Mouse (Mus musculus) layer of hippocampus, postnatal 36 days (tissue): ENCODE data around the gene Tomm40l. TPM values are rescaled to one million over a fixed set of nuclear protein-coding genes. Genes with fewer than 3 reads are reported as not detected.
A peak's percentile ranks its signal among the peaks of the same experiment; 100 is the strongest.

Experiments
- DNase-seq, 2 experiments: peaks; one replicate each; pipeline ENCODE4 v3.0.0; 2022
- total RNA-seq, 2 experiments: library from RNA; stranded (reverse); gene quantifications; 2 replicates each; pipeline ENCODE4 v1.2.3; 2021

Tomm40l gene
- total RNA-seq, 2 experiments from 2014 or later = 72.4 to 80.2 TPM

GRCm38 (mm10) chr1:171227879-171228278, 5.6 kb upstream of the Tomm40l start:
- no peak for DNase-seq

- DNase-seq = no peak
These were observed 4.5 kb upstream of the Tomm40l start for GRCm38 (mm10) chr1:171226780-171227179.

DNA sequence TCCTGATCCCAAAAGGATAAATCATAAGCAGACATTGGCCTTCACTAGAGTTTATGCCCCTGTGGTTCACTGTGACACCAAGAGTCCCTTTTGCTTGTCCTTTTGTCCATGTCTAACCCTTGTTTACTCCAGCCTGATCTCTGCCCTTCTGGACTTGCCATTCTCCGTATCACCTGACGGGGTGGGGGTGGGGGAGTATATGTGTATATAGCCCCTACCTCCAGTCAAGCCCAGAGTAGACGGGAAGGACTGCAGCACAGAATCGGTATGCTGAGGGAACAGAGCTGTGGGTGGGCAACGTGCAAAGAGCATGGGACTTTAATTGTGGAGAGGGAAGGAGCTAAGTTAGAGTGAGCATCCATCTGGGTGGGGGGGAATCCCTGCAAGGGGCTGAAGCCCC, 2.5 kb upstream of the Tomm40l start, which contains the start of gene Apoa2:
Gene Apoa2 (plus strand): TSS at position 198 of the 400 bp plus-strand sequence.
- no peak for DNase-seq

DNA sequence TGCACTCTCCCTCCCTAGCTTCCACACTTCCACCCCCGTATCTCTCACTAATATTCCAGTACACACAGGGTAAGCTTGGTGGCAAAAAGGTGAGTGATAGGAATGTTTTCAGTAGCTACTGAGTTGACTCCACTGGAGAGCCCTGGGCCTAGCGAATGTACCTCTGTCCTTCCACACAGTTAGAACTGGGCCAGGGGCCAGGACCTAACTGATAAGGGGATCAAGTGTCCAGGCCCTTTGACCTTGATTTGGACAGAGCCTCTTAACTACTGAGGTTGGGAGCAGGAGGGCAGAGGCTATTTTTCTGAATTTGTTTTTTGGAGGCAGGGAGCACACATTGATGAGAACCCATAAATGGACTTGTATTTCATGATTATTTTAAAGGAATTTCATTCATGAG, 1.5 kb upstream of the Tomm40l start:
- DNase-seq = no peak

DNA sequence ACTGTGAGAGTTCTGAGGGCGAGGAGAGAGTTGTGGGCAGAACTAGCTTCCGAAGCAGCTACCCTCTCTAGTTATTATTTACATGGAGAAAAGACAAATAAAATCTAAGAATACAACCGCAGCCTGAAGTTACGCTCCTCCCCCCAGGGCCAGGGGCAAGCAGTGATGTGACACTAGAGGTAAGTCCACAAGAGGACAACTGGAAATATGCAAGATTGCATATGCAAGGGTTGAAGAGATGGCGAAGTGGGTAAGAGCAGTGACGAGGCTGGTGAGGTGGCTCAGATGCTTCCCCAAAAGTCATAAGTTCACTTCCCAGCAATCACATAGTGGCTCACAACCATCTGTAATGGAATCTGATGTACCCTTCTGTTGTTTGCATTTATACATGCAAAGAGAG, 854 bp upstream of the Tomm40l start:
- no peak for DNase-seq

DNA sequence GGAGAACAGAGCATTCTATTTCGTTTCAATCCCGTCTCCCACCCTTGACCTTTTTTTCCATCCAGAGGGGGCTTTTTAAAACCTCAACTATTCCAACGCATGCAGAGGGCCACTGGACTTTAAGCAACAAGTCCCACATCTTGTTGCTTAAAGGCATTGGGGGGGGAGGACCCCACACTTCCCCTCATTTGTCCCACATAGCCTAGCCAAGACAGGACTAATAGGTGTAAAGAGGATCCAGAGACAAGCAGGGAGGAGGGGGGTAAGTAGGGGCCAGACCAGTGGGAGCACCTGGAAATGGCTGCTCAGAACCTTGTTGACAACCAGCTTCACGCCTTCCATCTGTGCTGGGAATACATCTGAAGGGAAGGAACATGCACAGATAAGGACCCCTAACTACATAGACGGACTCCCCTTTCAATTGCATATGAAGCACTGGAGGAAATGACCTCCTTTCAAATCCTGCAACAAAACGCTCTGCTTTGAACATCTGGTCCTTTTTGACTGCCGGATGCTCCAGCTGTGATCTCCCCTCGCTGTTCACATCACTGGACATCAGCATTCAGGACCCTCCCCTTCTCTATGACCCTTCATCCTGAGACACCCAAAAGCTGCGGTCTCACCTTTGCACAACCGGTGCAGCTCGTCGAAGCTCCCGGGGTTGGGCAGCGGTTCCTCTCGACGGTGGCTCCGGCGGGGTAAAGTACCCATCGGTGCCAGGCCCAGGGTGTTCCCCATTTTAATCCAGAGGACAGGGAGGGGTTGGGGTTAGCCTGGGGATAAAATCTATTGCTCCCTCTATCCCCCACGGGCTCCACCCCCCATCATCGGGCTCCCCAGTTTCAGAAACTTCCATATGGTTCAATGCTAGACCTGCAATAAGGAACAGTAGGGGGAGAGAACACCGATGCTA, 777 bp downstream of the Tomm40l start:
- no peak for DNase-seq

DNA sequence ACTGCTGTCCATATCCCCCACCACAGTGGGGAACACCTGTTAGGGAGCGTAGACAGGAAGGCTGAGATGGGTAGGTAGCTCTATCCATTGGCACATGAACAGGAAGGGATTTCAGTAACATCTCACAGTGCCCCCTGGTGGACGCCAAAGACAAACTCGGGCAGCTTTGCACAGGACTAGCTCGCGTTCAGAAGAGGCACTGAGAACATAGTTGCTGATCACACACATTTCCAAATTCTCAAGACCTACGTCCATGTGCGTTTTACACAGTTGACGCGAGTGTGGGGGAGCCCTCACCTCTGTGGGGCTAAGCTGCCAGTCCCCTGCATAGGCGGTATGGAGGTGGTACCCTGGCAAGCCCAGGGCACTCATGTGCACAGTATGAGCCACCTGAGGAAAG, 1.4 kb downstream of the Tomm40l start:
- peak; percentile 83 to 84 for DNase-seq

- no peak for DNase-seq
These were observed 5.9 kb downstream of the Tomm40l start for GRCm38 (mm10) chr1:171216241-171216955.

GRCm38 (mm10) chr1:171213801-171214496, 8.4 kb downstream of the Tomm40l start, which contains the start of gene Nr1i3:
Gene Nr1i3 (plus strand): TSS chr1:171213970.
- no peak for DNase-seq

DNA sequence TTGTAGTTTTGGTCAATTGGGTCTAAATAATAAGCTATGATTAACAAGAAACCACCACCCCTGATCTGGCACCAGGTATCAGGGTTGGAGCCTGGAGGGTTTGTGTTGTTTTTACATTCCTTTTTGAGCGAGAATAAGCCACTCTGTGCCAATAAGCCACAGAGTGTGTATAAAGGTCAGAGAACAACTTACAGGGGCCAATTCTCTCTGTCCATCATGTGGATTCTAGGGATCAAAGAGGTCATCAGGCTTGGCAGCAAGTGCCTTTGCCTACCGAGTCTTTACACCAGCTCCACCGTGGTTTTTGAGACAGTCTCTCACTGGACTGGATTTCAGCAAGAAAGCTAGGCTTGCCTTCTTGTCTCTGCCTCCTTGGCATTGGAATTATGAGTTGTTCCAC, 9.5 kb downstream of the Tomm40l start:
- DNase-seq = no peak

- DNase-seq = no peak
These were observed 12.9 kb downstream of the Tomm40l start for GRCm38 (mm10) chr1:171209409-171209808.

- no peak for DNase-seq
These were observed 16.4 kb downstream of the Tomm40l start for GRCm38 (mm10) chr1:171205704-171206493.

DNA sequence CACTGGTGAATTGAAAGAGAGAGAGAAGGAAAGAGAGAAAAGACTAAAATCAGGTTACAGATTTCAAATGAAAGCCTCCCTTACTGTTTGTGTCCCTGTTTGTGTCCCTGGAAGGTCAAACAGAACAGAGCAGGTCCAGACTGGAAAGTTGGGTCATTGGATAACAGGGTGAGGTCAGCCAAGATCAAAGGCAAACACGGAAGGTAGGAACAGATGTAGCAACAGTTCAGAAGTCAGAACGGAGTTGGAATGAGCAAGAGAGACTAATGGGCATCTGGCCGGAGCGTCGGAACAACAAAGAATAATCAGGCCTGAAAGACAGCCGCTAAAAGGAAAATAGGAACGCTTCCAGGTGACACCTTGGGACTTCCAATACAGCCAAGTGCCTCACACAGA, 18.1 kb downstream of the Tomm40l start:
- no peak for DNase-seq

DNA sequence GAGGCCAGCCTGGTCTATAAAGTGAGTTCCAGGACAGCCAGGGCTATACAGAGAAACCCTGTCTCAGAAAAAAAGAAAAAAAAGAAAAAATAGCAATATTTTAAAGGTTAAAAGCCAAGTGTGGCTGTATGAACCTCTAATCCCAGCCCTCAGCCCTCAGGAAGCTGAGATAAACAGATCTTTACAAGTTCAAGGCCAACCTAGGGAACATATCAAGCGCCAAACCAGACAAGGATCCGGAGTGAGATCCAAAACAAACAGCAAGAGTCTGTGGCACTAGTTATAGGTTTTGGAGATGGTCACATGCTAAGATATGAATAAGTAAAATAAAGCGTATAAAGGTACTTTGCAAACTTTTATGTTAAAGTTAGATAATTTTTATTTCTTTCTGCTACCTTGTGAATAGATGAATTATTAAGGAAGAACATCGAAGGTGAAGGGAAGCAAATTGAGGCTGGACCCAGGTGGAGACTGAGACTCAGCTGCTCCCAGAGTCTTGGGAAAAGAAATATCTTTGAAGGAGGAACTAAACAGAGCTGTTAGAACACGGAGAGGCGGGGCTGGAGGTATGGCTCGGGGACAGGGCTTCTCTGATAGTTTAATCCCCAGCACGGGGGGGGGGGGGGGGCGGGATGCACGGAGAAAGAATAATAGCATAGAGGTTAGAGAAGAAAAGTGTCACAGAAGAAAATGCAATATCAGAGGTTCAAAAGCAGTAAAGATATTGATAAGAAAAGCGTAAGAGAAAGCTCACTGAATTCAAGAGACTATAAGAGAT, 18.7 kb downstream of the Tomm40l start:
- DNase-seq = no peak

DNA sequence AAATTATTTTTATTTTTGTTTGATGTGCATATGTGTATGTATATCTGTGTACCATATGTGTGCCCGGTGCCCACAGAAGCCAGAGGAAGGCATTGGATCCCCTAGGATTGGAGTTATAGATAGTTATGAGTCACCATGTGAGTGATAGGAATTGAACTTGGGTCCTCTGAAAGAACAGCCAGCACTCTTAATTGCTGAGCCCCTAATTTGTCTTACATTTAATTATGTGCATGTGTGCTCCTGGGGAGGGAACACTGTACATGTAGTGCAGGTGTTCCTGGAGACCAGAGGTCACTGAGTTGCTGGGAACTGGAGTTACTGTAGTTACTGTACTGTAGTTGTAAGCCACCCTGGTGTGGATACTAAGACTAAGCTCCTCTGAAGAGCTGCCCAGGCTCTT, 21.5 kb downstream of the Tomm40l start:
- DNase-seq = no peak

- DNase-seq = no peak
These were observed 22.8 kb downstream of the Tomm40l start for GRCm38 (mm10) chr1:171199532-171199931.

- peak; percentile 20 to 22 for DNase-seq
These were observed 26.4 kb downstream of the Tomm40l start, which contains the start of gene Pcp4l1 for GRCm38 (mm10) chr1:171195887-171196397. Gene Pcp4l1 (minus strand): TSS chr1:171196268.

GRCm38 (mm10) chr1:171195046-171195822, 27.1 kb downstream of the Tomm40l start:
- no peak for DNase-seq

DNA sequence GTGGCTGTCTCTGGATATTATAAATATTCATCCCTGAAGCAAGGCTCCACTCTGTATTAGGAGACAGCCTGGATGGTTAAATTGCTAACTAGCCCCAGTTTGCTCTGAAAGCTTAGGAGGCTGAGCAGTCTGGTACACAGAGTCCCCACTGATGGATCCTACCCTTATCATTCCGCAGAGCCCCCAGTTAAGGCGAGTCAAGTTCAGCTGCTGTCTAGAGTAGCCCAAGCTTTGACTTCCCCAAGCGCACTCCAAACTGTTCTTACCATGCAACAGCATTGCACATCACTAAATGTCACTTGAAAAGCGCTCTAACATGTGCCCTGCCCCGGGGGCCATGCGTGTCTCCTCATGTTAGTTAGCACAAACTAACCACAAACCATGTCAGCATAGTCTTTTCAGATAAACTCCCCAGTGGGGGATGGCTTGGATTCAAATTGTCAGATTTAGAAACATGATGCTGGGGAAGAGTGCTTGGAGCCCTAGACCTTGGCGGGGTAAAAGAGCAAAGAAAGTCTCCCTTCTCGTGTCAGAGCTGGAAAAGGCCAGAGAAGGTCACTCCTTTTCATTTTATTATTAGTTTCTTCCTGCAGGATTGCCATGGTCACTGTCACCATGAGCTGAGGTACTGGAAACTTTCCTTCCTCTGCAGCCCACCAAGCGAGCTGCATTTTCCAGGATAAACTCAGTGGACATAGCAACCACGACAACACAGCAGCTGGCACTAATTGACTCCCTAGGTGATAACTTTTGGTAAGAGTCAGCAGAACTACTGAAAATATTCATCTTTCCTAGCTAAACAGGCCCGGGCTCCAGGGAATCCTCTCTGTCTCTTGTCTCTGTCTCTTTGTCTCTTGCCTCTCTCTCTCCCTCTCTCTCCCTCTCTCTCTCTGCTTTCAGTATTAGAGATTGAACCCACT, 28.1 kb downstream of the Tomm40l start:
- DNase-seq = no peak
